Mouse (Mus musculus) left cerebral cortex, postnatal 14 days (tissue): ENCODE results near the gene Vmn2r43. TPM values are rescaled to one million over a fixed set of nuclear protein-coding genes. Genes with fewer than 3 reads are reported as not detected.
"Not testable (repeated sequence)": the region's sequence is repeated elsewhere in the genome, so short reads cannot be mapped to it uniquely, and the experiment has no call there.

ENCODE experiments used
- DNase-seq, 2 experiments: peaks; one replicate each; pipeline ENCODE4 v3.0.0; 2021 to 2022; ENCODE audit warnings: low spot score in 2 of 2, mixed read lengths in 1 of 2
- intact Hi-C: fragments of 180-260 bp; cut with DNase I; formaldehyde crosslinking; loops from one replicate; pipeline ENCODE4 v1.15.1; 2025
- long read RNA-seq, 2 experiments: library from polyadenylated mRNA; stranded (forward); transcript quantifications; one replicate each; pipeline ENCODE4 v2.0.0; 2021
- total RNA-seq, 2 experiments: library from RNA; stranded (reverse); gene quantifications; 2 replicates each; pipeline ENCODE4 v1.2.3; 2021

The Vmn2r43 gene
- total RNA-seq, result not detected
- long read RNA-seq, experiment 1, result 0 reads
- long read RNA-seq, experiment 2, result 0 reads

- intact Hi-C loops, DNase-seq: not testable (repeated sequence)
Observed at GRCm38 (mm10) chr7:8260499-8260898, at the start of gene Vmn2r43. Gene Vmn2r43 (minus strand): TSS chr7:8260599.

- intact Hi-C loops, DNase-seq: not testable (repeated sequence)
Observed at GRCm38 (mm10) chr7:8200220-8200619, 60.2 kb downstream of the Vmn2r43 start, which contains the start of gene Vmn2r42. Gene Vmn2r42 (minus strand): TSS chr7:8200320.

Other genes with a start within 250 kb of the Vmn2r43 start
- gene Vmn2r41, start 98.9 kb downstream of the Vmn2r43 start, total RNA-seq, result not detected
- not detected for gene Vmn2r42, start 60.3 kb downstream of the Vmn2r43 start, total RNA-seq
- gene Vmn2r44, start 122.7 kb upstream of the Vmn2r43 start, total RNA-seq, result not detected
- gene Vmn2r45, start 228.5 kb upstream of the Vmn2r43 start, total RNA-seq, result not detected